Mouse (Mus musculus): ENCODE measurements around the gene Npsr1.

- TF ChIP-seq CTCF (IDR thresholded peaks at IDR 0.05) (no peak), EP300 (IDR thresholded peaks at IDR 0.05) (no peak)
Observed at GRCm38 (mm10) chr9:24144341-24144740, 46.5 kb downstream of the Npsr1 start.

All from lung, postnatal 0 days (tissue).